Mouse (Mus musculus): Measurements from ENCODE around the gene Smg1. TPM values are rescaled to one million over a fixed set of nuclear protein-coding genes. Genes with fewer than 3 reads are reported as not detected.
A peak's percentile ranks its signal among the peaks of the same experiment; 100 is the strongest.

Gene Smg1
- 19.1 and 19.3 TPM in 2 replicates for polyA plus RNA-seq (2015; fragmentation: Nextera tagmentation; extraction: Ambion mirVana)

- peak within 1 kb of the TSS; percentile 97 for H3K4me3 ChIP-seq
- H3K4me2 ChIP-seq, result peak within 1 kb of the TSS; percentile 83
- H3K36me3 ChIP-seq (ENCODE audit: poor library complexity, severe bottlenecking), result no peaks in the 10 kb centered on the region
- H3K27ac ChIP-seq, result peak within 1 kb of the TSS; percentile 94
- WGBS, result 1% methylated on average over 67 of the region's 79 CpGs
- peaks cover 16% of the 10 kb centered on the region for H3K4me1 ChIP-seq
- peak; percentile 94 for ATAC-seq
- no peaks in the 10 kb centered on the region for H3K27me3 ChIP-seq
- peak within 1 kb of the TSS; percentile 97 for H3K9ac ChIP-seq
- no peaks in the 10 kb centered on the region for H3K9me3 ChIP-seq (replicated peaks)
Measured at GRCm38 (mm10) chr7:118243453-118244385, at the start of gene Smg1. Gene Smg1, minus strand, starts transcription at chr7:118243670.

GRCm38 (mm10) chr7:118283186-118283585, 39.7 kb upstream of the Smg1 start:
- 85% methylated on average over 2 of the region's 2 CpGs for WGBS
- Histone ChIP-seq H3K4me1 (no peaks in the 10 kb centered on the region), H3K36me3 (ENCODE audit: poor library complexity, severe bottlenecking) (no peaks in the 10 kb centered on the region)

GRCm38 (mm10) chr7:118282543-118282942, 39.1 kb upstream of the Smg1 start:
- H3K4me1 ChIP-seq, result no peaks in the 10 kb centered on the region
- ATAC-seq, result no peak
- 81% methylated on average over 9 of the region's 9 CpGs for WGBS

More at GRCm38 (mm10) chr7:118283186-118283585, 39.7 kb upstream of the Smg1 start:
- Histone ChIP-seq H3K9me3 (replicated peaks) (no peaks in the 10 kb centered on the region), H3K9ac (no peak overlapping the region), H3K27me3 (no peaks in the 10 kb centered on the region), H3K4me3 (no peak overlapping the region), H3K4me2 (no peak overlapping the region), H3K27ac (no peak overlapping the region)
- no peak for ATAC-seq

GRCm38 (mm10) chr7:118279521-118279920, 36.1 kb upstream of the Smg1 start:
- no peak overlapping the region for H3K4me3 ChIP-seq
- H3K27ac ChIP-seq, result no peak overlapping the region
- no peak for ATAC-seq
- no peaks in the 10 kb centered on the region for H3K4me1 ChIP-seq
- H3K9me3 ChIP-seq (replicated peaks), result no peaks in the 10 kb centered on the region
- no peak overlapping the region for H3K4me2 ChIP-seq
- no peaks in the 10 kb centered on the region for H3K27me3 ChIP-seq
- H3K36me3 ChIP-seq (ENCODE audit: poor library complexity, severe bottlenecking), result no peaks in the 10 kb centered on the region
- H3K9ac ChIP-seq, result no peak overlapping the region
- 54% methylated on average over 3 of the region's 3 CpGs for WGBS

More at GRCm38 (mm10) chr7:118282543-118282942, 39.1 kb upstream of the Smg1 start:
- Histone ChIP-seq H3K4me2 (no peak overlapping the region), H3K36me3 (ENCODE audit: poor library complexity, severe bottlenecking) (no peaks in the 10 kb centered on the region), H3K27me3 (no peaks in the 10 kb centered on the region), H3K27ac (no peak overlapping the region), H3K4me3 (no peak overlapping the region), H3K9ac (no peak overlapping the region), H3K9me3 (replicated peaks) (no peaks in the 10 kb centered on the region)

- no peak overlapping the region for H3K9ac ChIP-seq
- no peaks in the 10 kb centered on the region for H3K9me3 ChIP-seq (replicated peaks)
- H3K4me3 ChIP-seq, result no peak overlapping the region
- WGBS, result 64% methylated on average over 11 of the region's 11 CpGs
- no peak overlapping the region for H3K27ac ChIP-seq
- H3K4me1 ChIP-seq, result no peaks in the 10 kb centered on the region
- no peak for ATAC-seq
- no peaks in the 10 kb centered on the region for H3K36me3 ChIP-seq (ENCODE audit: poor library complexity, severe bottlenecking)
- no peaks in the 10 kb centered on the region for H3K27me3 ChIP-seq
- no peak overlapping the region for H3K4me2 ChIP-seq
Measured at GRCm38 (mm10) chr7:118277335-118277910, 34.0 kb upstream of the Smg1 start.

GRCm38 (mm10) chr7:118276684-118277334, 33.3 kb upstream of the Smg1 start:
- H3K9me3 ChIP-seq (replicated peaks), result no peaks in the 10 kb centered on the region
- no peak overlapping the region for H3K27ac ChIP-seq
- no peak overlapping the region for H3K4me3 ChIP-seq
- H3K36me3 ChIP-seq (ENCODE audit: poor library complexity, severe bottlenecking), result no peaks in the 10 kb centered on the region
- no peak overlapping the region for H3K9ac ChIP-seq
- no peaks in the 10 kb centered on the region for H3K27me3 ChIP-seq
- ATAC-seq, result no peak
- 93% methylated on average over 15 of the region's 15 CpGs for WGBS
- no peaks in the 10 kb centered on the region for H3K4me1 ChIP-seq
- no peak overlapping the region for H3K4me2 ChIP-seq

GRCm38 (mm10) chr7:118275265-118275664, 31.8 kb upstream of the Smg1 start:
- no peaks in the 10 kb centered on the region for H3K27me3 ChIP-seq
- no peak overlapping the region for H3K27ac ChIP-seq
- H3K36me3 ChIP-seq (ENCODE audit: poor library complexity, severe bottlenecking), result no peaks in the 10 kb centered on the region
- ATAC-seq, result no peak
- H3K4me2 ChIP-seq, result no peak overlapping the region
- H3K9me3 ChIP-seq (replicated peaks), result no peaks in the 10 kb centered on the region
- no peak overlapping the region for H3K4me3 ChIP-seq
- no peaks in the 10 kb centered on the region for H3K4me1 ChIP-seq
- H3K9ac ChIP-seq, result no peak overlapping the region
- 87% methylated on average over 6 of the region's 6 CpGs for WGBS

- Histone ChIP-seq H3K9ac (no peak overlapping the region), H3K9me3 (replicated peaks) (no peaks in the 10 kb centered on the region), H3K4me3 (no peak overlapping the region), H3K27ac (no peak overlapping the region), H3K4me1 (no peaks in the 10 kb centered on the region), H3K4me2 (no peak overlapping the region), H3K36me3 (ENCODE audit: poor library complexity, severe bottlenecking) (no peaks in the 10 kb centered on the region), H3K27me3 (no peaks in the 10 kb centered on the region)
- 91% methylated on average over 5 of the region's 5 CpGs for WGBS
- ATAC-seq, result no peak
Measured at GRCm38 (mm10) chr7:118274851-118275250, 31.4 kb upstream of the Smg1 start.

GRCm38 (mm10) chr7:118274169-118274568, 30.7 kb upstream of the Smg1 start:
- no peak overlapping the region for H3K9ac ChIP-seq
- no peak for ATAC-seq
- no peaks in the 10 kb centered on the region for H3K36me3 ChIP-seq (ENCODE audit: poor library complexity, severe bottlenecking)
- no peak overlapping the region for H3K4me3 ChIP-seq
- WGBS, result 66% methylated on average over 7 of the region's 7 CpGs
- H3K27me3 ChIP-seq, result no peaks in the 10 kb centered on the region
- no peak overlapping the region for H3K27ac ChIP-seq
- no peaks in the 10 kb centered on the region for H3K4me1 ChIP-seq
- H3K4me2 ChIP-seq, result no peak overlapping the region
- no peaks in the 10 kb centered on the region for H3K9me3 ChIP-seq (replicated peaks)

GRCm38 (mm10) chr7:118266099-118266498, 22.6 kb upstream of the Smg1 start:
- Histone ChIP-seq H3K36me3 (ENCODE audit: poor library complexity, severe bottlenecking) (no peaks in the 10 kb centered on the region), H3K27me3 (no peaks in the 10 kb centered on the region), H3K4me2 (no peak overlapping the region), H3K4me1 (no peaks in the 10 kb centered on the region), H3K27ac (no peak overlapping the region), H3K9me3 (replicated peaks) (no peaks in the 10 kb centered on the region), H3K4me3 (no peak overlapping the region), H3K9ac (no peak overlapping the region)
- ATAC-seq, result no peak
- WGBS, result 96% methylated on average over 6 of the region's 6 CpGs

- no peaks in the 10 kb centered on the region for H3K36me3 ChIP-seq (ENCODE audit: poor library complexity, severe bottlenecking)
- H3K4me1 ChIP-seq, result no peaks in the 10 kb centered on the region
- H3K9ac ChIP-seq, result no peak overlapping the region
- ATAC-seq, result no peak
- WGBS, result 59% methylated on average over 1 of the region's 1 CpGs
- H3K4me2 ChIP-seq, result no peak overlapping the region
- H3K27ac ChIP-seq, result no peak overlapping the region
- H3K27me3 ChIP-seq, result no peaks in the 10 kb centered on the region
- no peaks in the 10 kb centered on the region for H3K9me3 ChIP-seq (replicated peaks)
- no peak overlapping the region for H3K4me3 ChIP-seq
Measured at GRCm38 (mm10) chr7:118263606-118264005, 20.1 kb upstream of the Smg1 start.

GRCm38 (mm10) chr7:118262409-118262808, 18.9 kb upstream of the Smg1 start:
- H3K9me3 ChIP-seq (replicated peaks), result no peaks in the 10 kb centered on the region
- 80% methylated on average over 5 of the region's 5 CpGs for WGBS
- H3K4me2 ChIP-seq, result no peak overlapping the region
- H3K4me1 ChIP-seq, result no peaks in the 10 kb centered on the region
- no peak overlapping the region for H3K27ac ChIP-seq
- no peak for ATAC-seq
- H3K36me3 ChIP-seq (ENCODE audit: poor library complexity, severe bottlenecking), result no peaks in the 10 kb centered on the region
- no peaks in the 10 kb centered on the region for H3K27me3 ChIP-seq
- no peak overlapping the region for H3K4me3 ChIP-seq
- no peak overlapping the region for H3K9ac ChIP-seq
